Mouse (Mus musculus) stomach, postnatal 0 days (tissue): ENCODE measurements around the gene Rreb1. TPM values are rescaled to one million over a fixed set of nuclear protein-coding genes. Genes with fewer than 3 reads are reported as not detected.

ENCODE experiments used
- ATAC-seq: fragments of 200-750 bp; cut with Nextera tagmentation; 2 replicates; pipeline ENCODE4 v1.8.0; 2017; ENCODE audit not compliant: low FRiP score, low TSS enrichment
- DNase-seq: peaks from one replicate; pipeline ENCODE4 v3.0.0-alpha.2; 2016; ENCODE audit warnings: low spot score
- H3K27ac ChIP-seq: fragments of 300-500 bp; sonication (generic); replicated peaks from 2 replicates; pipeline ENCODE4 v1.5.1; 2014; ENCODE audit warnings: mild to moderate bottlenecking, control low read depth
- H3K27me3 ChIP-seq: fragments of 300-500 bp; sonication (generic); 2 replicates; pipeline ENCODE4 v1.6.1; 2014; ENCODE audit warnings: low read length; ENCODE audit not compliant: control insufficient read depth, insufficient read depth
- H3K36me3 ChIP-seq: fragments of 300-500 bp; sonication (generic); 2 replicates; pipeline ENCODE4 v1.6.1; 2014; ENCODE audit warnings: low read length, mixed read lengths; ENCODE audit not compliant: control insufficient read depth, insufficient read depth
- H3K4me1 ChIP-seq: fragments of 300-500 bp; sonication (generic); replicated peaks from 2 replicates; pipeline ENCODE4 v1.6.1; 2014; ENCODE audit warnings: antibody characterized with exemption; ENCODE audit not compliant: control insufficient read depth, insufficient read depth
- H3K4me2 ChIP-seq: fragments of 300-500 bp; sonication (generic); replicated peaks from 2 replicates; pipeline ENCODE4 v1.6.1; 2014; ENCODE audit warnings: low read depth, mild to moderate bottlenecking, control low read depth, moderate library complexity
- H3K4me3 ChIP-seq: fragments of 300-500 bp; sonication (generic); 2 replicates; pipeline ENCODE4 v1.5.1; 2014; ENCODE audit warnings: low read depth, low read length, control low read depth
- H3K9ac ChIP-seq: fragments of 300-500 bp; sonication (generic); 2 replicates; pipeline ENCODE4 v1.6.1; 2014; ENCODE audit warnings: mild to moderate bottlenecking, low read length, control low read depth, mixed read lengths
- H3K9me3 ChIP-seq: fragments of 300-500 bp; sonication (generic); 2 replicates; pipeline ENCODE4 v1.6.1; 2016; ENCODE audit warnings: low read length; ENCODE audit not compliant: control insufficient read depth
- CTCF ChIP-seq: IDR thresholded peaks from 2 replicates; pipeline ENCODE4 v1.5.1; 2016; ENCODE audit warnings: antibody characterized with exemption, low read depth, mild to moderate bottlenecking, moderate library complexity
- EP300 ChIP-seq: optimal IDR thresholded peaks from 2 replicates; pipeline ENCODE3; 2016; ENCODE audit warnings: antibody characterized with exemption
- WGBS: fragments of 180-500 bp; shearing (Covaris S2); extraction: QIAGEN DNeasy Blood & Tissue Kit; methylation state at CpG from one replicate; pipeline ENCODE4 v1.1.7; 2014; 5-methylcytosine and 5-hydroxymethylcytosine counted together
- polyA plus RNA-seq: library from polyadenylated mRNA; unstranded; fragments of >200 nt; fragmentation: Nextera tagmentation; extraction: Ambion mirVana; gene quantifications from 2 replicates; pipeline ENCODE4 v1.2.1, GENCODE M21; 2015

Rreb1 gene
- polyA plus RNA-seq, 1 experiment from 2014 or later: 6.0 TPM

- Histone ChIP-seq H3K27ac (no peak overlapping the region), H3K27me3 (no peaks in the 10 kb centered on the region), H3K4me2 (no peak overlapping the region), H3K9ac (no peak overlapping the region), H3K9me3 (no peaks in the 10 kb centered on the region), H3K4me1 (no peaks in the 10 kb centered on the region), H3K36me3 (no peaks in the 10 kb centered on the region), H3K4me3 (no peak overlapping the region)
- DNase-seq (peak; percentile 46), ATAC-seq (peak; percentile 41; the same call in 1 of the 2 replicates)
- 34% methylated on average over 12 of the region's 12 CpGs for WGBS
- TF ChIP-seq EP300 (no peak), CTCF (peak; percentile 16; the same call in 1 of the 2 replicates)
Observed at GRCm38 (mm10) chr13:37967052-37967437, 188.8 kb downstream of the Rreb1 start.

GRCm38 (mm10) chr13:37967565-37967964, 189.4 kb downstream of the Rreb1 start:
- no peak for TF ChIP-seq CTCF
- no peak for TF ChIP-seq EP300
- no peak for DNase-seq
- 64% methylated on average over 10 of the region's 10 CpGs for WGBS
- Histone ChIP-seq H3K9me3 (no peaks in the 10 kb centered on the region), H3K4me2 (no peak overlapping the region), H3K4me1 (no peaks in the 10 kb centered on the region), H3K27me3 (no peaks in the 10 kb centered on the region), H3K27ac (no peak overlapping the region), H3K4me3 (no peak overlapping the region), H3K9ac (no peak overlapping the region), H3K36me3 (no peaks in the 10 kb centered on the region)
- no peak for ATAC-seq

GRCm38 (mm10) chr13:37969337-37969736, 191.1 kb downstream of the Rreb1 start:
- Histone ChIP-seq H3K36me3 (no peaks in the 10 kb centered on the region), H3K9ac (no peak overlapping the region), H3K4me2 (no peak overlapping the region), H3K4me1 (no peaks in the 10 kb centered on the region), H3K27ac (no peak overlapping the region), H3K4me3 (no peak overlapping the region), H3K27me3 (no peaks in the 10 kb centered on the region), H3K9me3 (no peaks in the 10 kb centered on the region)
- DNase-seq (peak; percentile 87), ATAC-seq (no peak)
- 6% methylated on average over 14 of the region's 14 CpGs for WGBS
- peak; percentile 97 for TF ChIP-seq CTCF
- TF ChIP-seq EP300: no peak

- 58% methylated on average over 8 of the region's 8 CpGs for WGBS
- DNase-seq: peak; percentile 14
- Histone ChIP-seq H3K4me2 (no peak overlapping the region), H3K9ac (no peak overlapping the region), H3K27ac (no peak overlapping the region), H3K36me3 (no peaks in the 10 kb centered on the region), H3K27me3 (no peaks in the 10 kb centered on the region), H3K9me3 (no peaks in the 10 kb centered on the region), H3K4me3 (no peak overlapping the region), H3K4me1 (no peaks in the 10 kb centered on the region)
- TF ChIP-seq CTCF (no peak), EP300 (no peak)
- no peak for ATAC-seq
Observed at GRCm38 (mm10) chr13:37969988-37970387, 191.8 kb downstream of the Rreb1 start.

GRCm38 (mm10) chr13:37970887-37971530, 192.8 kb downstream of the Rreb1 start:
- ATAC-seq: peak; percentile 57
- H3K4me1 ChIP-seq: no peaks in the 10 kb centered on the region
- H3K4me3 ChIP-seq: no peak overlapping the region
- WGBS: 67% methylated on average over 11 of the region's 11 CpGs
- no peaks in the 10 kb centered on the region for H3K27me3 ChIP-seq
- no peak overlapping the region for H3K9ac ChIP-seq
- no peaks in the 10 kb centered on the region for H3K36me3 ChIP-seq
- no peak overlapping the region for H3K4me2 ChIP-seq
- H3K9me3 ChIP-seq: no peaks in the 10 kb centered on the region
- H3K27ac ChIP-seq: no peak overlapping the region
- DNase-seq: peak; percentile 19
- TF ChIP-seq EP300 (no peak), CTCF (peak; percentile 56)

GRCm38 (mm10) chr13:37974036-37974435, 195.8 kb downstream of the Rreb1 start:
- Histone ChIP-seq H3K4me3 (no peak overlapping the region), H3K9me3 (no peaks in the 10 kb centered on the region), H3K4me2 (no peak overlapping the region), H3K4me1 (no peaks in the 10 kb centered on the region), H3K27ac (no peak overlapping the region), H3K27me3 (no peaks in the 10 kb centered on the region), H3K36me3 (peaks cover 6% of the 10 kb centered on the region; the same call in 1 of the 2 replicates), H3K9ac (no peak overlapping the region)
- ATAC-seq (no peak), DNase-seq (no peak)
- WGBS: 88% methylated on average over 6 of the region's 6 CpGs
- TF ChIP-seq CTCF: no peak
- TF ChIP-seq EP300: no peak
